Mouse (Mus musculus) limb, embryonic 15.5 days (tissue): ENCODE measurements around the gene Coq8b. TPM values are rescaled to one million over a fixed set of nuclear protein-coding genes. Genes with fewer than 3 reads are reported as not detected.
A peak's percentile ranks its signal among the peaks of the same experiment; 100 is the strongest.

ENCODE experiments used
- ATAC-seq: fragments of 200-750 bp; cut with Nextera tagmentation; 2 replicates; pipeline ENCODE4 v1.8.0; 2017; ENCODE audit warnings: low read depth, moderate TSS enrichment; ENCODE audit not compliant: insufficient number of reproducible peaks, low FRiP score, low TSS enrichment
- H3K27ac ChIP-seq: fragments of 300-500 bp; sonication (generic); 2 replicates; pipeline ENCODE4 v1.5.1; 2015; ENCODE audit warnings: moderate library complexity, mild to moderate bottlenecking, inconsistent platforms
- H3K27me3 ChIP-seq: fragments of 300-500 bp; sonication (generic); 2 replicates; pipeline ENCODE4 v1.6.1; 2015; ENCODE audit warnings: inconsistent platforms
- H3K36me3 ChIP-seq: fragments of 300-500 bp; sonication (generic); 2 replicates; pipeline ENCODE4 v1.6.1; 2015; ENCODE audit warnings: inconsistent platforms
- H3K4me1 ChIP-seq: fragments of 300-500 bp; sonication (generic); 2 replicates; pipeline ENCODE4 v1.6.1; 2015; ENCODE audit warnings: inconsistent platforms
- H3K4me2 ChIP-seq: fragments of 300-500 bp; sonication (generic); 2 replicates; pipeline ENCODE4 v1.6.1; 2015; ENCODE audit warnings: mild to moderate bottlenecking, inconsistent platforms
- H3K4me3 ChIP-seq: fragments of 300-500 bp; sonication (generic); 2 replicates; pipeline ENCODE4 v1.5.1; 2015; ENCODE audit warnings: mild to moderate bottlenecking, inconsistent platforms
- H3K9ac ChIP-seq: fragments of 300-500 bp; sonication (generic); 2 replicates; pipeline ENCODE4 v1.6.1; 2015; ENCODE audit warnings: inconsistent platforms
- H3K9me3 ChIP-seq: fragments of 300-500 bp; sonication (generic); 2 replicates; pipeline ENCODE4 v1.6.1; 2016; ENCODE audit warnings: inconsistent platforms
- WGBS: fragments of 180-500 bp; shearing (Covaris S2); methylation state at CpG from one replicate; pipeline ENCODE4 v1.1.7; 2015; 5-methylcytosine and 5-hydroxymethylcytosine counted together
- polyA plus RNA-seq: library from polyadenylated mRNA; unstranded; fragments of >200 nt; fragmentation: Nextera tagmentation; extraction: Ambion mirVana; gene quantifications from 2 replicates; pipeline ENCODE4 v1.2.1, GENCODE M21; 2015

Gene Coq8b
- polyA plus RNA-seq, 1 experiment from 2014 or later = 22.3 TPM

GRCm38 (mm10) chr7:27203730-27204449 lies 28.9 kb upstream of the Coq8b start:
- H3K27me3 ChIP-seq = no peaks in the 10 kb centered on the region
- no peak for ATAC-seq

DNA sequence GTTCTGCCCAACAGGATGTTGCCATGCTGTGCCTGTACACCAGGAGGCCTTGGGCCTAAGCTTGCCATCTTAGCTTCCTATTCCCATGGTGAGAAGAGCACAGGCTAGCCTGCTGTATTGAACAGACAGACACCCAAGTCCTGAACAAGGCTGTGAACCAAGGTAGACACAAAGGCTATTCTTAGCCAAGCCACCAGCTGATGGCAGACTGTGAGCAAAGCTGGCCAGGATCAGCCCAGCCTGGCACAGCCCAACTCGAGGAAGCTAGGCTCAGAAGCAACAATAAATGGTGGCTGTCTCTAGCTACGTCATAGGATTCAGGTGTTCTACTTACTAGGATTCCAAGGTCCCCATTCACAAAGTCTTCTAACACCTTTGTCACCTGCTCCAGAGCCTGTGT lies 20.2 kb upstream of the Coq8b start:
- H3K36me3 ChIP-seq = peaks cover 85% of the 10 kb centered on the region
- H3K4me3 ChIP-seq = no peak overlapping the region
- H3K9ac ChIP-seq = no peak overlapping the region
- ATAC-seq = no peak
- WGBS = 86% methylated on average over 2 of the region's 2 CpGs
- no peak overlapping the region for H3K4me2 ChIP-seq
- H3K27ac ChIP-seq = no peak overlapping the region
- H3K27me3 ChIP-seq = no peaks in the 10 kb centered on the region
- H3K9me3 ChIP-seq = no peaks in the 10 kb centered on the region
- no peaks in the 10 kb centered on the region for H3K4me1 ChIP-seq

More at GRCm38 (mm10) chr7:27203730-27204449, 28.9 kb upstream of the Coq8b start:
- H3K4me1 ChIP-seq = no peaks in the 10 kb centered on the region
- H3K36me3 ChIP-seq = peaks cover 57% of the 10 kb centered on the region
- H3K9me3 ChIP-seq = no peaks in the 10 kb centered on the region
- no peak overlapping the region for H3K4me3 ChIP-seq
- no peak overlapping the region for H3K9ac ChIP-seq
- no peak overlapping the region for H3K27ac ChIP-seq
- WGBS = 92% methylated on average over 8 of the region's 8 CpGs
- no peak overlapping the region for H3K4me2 ChIP-seq

GRCm38 (mm10) chr7:27218586-27218985 lies 14.2 kb upstream of the Coq8b start:
- peaks cover 60% of the 10 kb centered on the region for H3K36me3 ChIP-seq
- no peak overlapping the region for H3K4me3 ChIP-seq
- H3K9ac ChIP-seq = no peak overlapping the region
- 0 out of 2 replicates have a peak, but pooled peaks cover 5% of the 10 kb centered on the region for H3K4me1 ChIP-seq
- no peaks in the 10 kb centered on the region for H3K27me3 ChIP-seq
- 81% methylated on average over 7 of the region's 7 CpGs for WGBS
- no peak for ATAC-seq
- no peak overlapping the region for H3K27ac ChIP-seq
- H3K4me2 ChIP-seq = no peak overlapping the region
- H3K9me3 ChIP-seq = no peaks in the 10 kb centered on the region

DNA sequence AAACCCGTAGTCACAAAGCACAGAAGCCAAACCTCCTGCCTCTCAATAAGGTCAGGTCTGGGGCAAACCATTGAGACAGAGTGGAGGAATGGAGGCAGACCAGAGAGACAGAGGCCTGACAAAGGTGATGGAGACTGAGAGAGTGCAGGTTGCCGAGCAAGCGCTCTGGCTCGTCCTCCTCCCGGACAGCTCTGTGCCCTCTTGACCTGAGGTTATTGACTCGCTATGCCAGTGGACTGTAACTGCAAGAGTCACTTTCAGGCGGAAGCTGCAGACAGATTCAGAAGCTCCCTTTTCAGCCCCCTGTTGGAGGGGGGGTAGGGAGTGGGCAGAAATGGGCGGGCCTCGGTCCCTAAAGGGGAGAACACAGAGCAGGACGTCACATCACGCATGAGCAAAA lies 12.9 kb upstream of the Coq8b start:
- Histone ChIP-seq H3K4me2 (no peak overlapping the region), H3K4me1 (peaks cover 18% of the 10 kb centered on the region), H3K27me3 (no peaks in the 10 kb centered on the region), H3K36me3 (peaks cover 50% of the 10 kb centered on the region), H3K4me3 (no peak overlapping the region), H3K9ac (no peak overlapping the region), H3K27ac (no peak overlapping the region), H3K9me3 (no peaks in the 10 kb centered on the region)
- 76% methylated on average over 11 of the region's 11 CpGs for WGBS
- no peak for ATAC-seq

- Histone ChIP-seq H3K4me1 (peaks cover 38% of the 10 kb centered on the region), H3K4me3 (no peak overlapping the region), H3K4me2 (no peak overlapping the region), H3K27ac (no peak overlapping the region), H3K27me3 (no peaks in the 10 kb centered on the region), H3K36me3 (peaks cover 32% of the 10 kb centered on the region), H3K9me3 (no peaks in the 10 kb centered on the region), H3K9ac (no peak overlapping the region)
- ATAC-seq = no peak
- WGBS = 67% methylated on average over 6 of the region's 6 CpGs
Measured at GRCm38 (mm10) chr7:27221939-27222338, 10.9 kb upstream of the Coq8b start.

- no peak for ATAC-seq
- Histone ChIP-seq H3K4me3 (no peak overlapping the region), H3K36me3 (peaks cover 27% of the 10 kb centered on the region), H3K9me3 (no peaks in the 10 kb centered on the region), H3K4me1 (peaks cover 44% of the 10 kb centered on the region), H3K9ac (no peak overlapping the region), H3K27ac (no peak overlapping the region), H3K4me2 (no peak overlapping the region), H3K27me3 (no peaks in the 10 kb centered on the region)
- 69% methylated on average over 1 of the region's 1 CpGs for WGBS
Measured at GRCm38 (mm10) chr7:27222538-27222937, 10.3 kb upstream of the Coq8b start.

GRCm38 (mm10) chr7:27224877-27225575 lies 7.8 kb upstream of the Coq8b start:
- 52% methylated on average over 11 of the region's 11 CpGs for WGBS
- Histone ChIP-seq H3K4me2 (peak overlapping the region; percentile 62), H3K4me1 (peaks cover 49% of the 10 kb centered on the region), H3K36me3 (peaks cover 5% of the 10 kb centered on the region), H3K4me3 (peak overlapping the region; percentile 96), H3K27me3 (no peaks in the 10 kb centered on the region), H3K9me3 (no peaks in the 10 kb centered on the region), H3K9ac (peak overlapping the region; percentile 11; the same call in 1 of the 2 replicates), H3K27ac (peak overlapping the region; percentile 50)
- no peak for ATAC-seq

DNA sequence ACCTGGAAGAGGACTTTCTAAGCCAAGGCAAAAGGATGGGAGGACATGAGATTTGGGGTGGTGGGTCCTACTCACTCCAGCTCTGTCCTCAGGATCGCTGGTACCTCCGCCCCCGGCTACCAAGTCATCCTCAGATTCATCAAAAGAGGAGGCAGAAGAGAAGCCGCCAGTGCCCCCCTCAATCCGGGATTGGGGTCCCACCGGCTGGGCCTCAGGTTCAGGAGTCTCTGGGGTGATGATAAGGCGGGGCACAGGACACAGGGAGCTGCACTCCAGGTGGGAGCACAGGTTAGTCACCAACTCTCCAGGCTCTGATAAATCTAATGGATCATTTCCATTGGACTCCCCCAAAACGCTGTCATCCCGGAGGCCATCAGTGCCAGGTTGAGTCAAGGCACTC lies 5.5 kb upstream of the Coq8b start:
- no peaks in the 10 kb centered on the region for H3K9me3 ChIP-seq

GRCm38 (mm10) chr7:27227676-27228075 lies 5.1 kb upstream of the Coq8b start:
- Histone ChIP-seq H3K4me3 (peak overlapping the region; percentile 96), H3K9ac (peak overlapping the region; percentile 81), H3K4me2 (peak overlapping the region; percentile 62), H3K4me1 (peaks cover 60% of the 10 kb centered on the region), H3K27ac (peak overlapping the region; percentile 94; the same call in 1 of the 2 replicates), H3K9me3 (no peaks in the 10 kb centered on the region), H3K27me3 (no peaks in the 10 kb centered on the region), H3K36me3 (no peaks in the 10 kb centered on the region; the same call in 1 of the 2 replicates)
- ATAC-seq = no peak
- under 1% methylated on average over 10 of the region's 10 CpGs for WGBS

More for the DNA sequence above, 5.5 kb upstream of the Coq8b start:
- Histone ChIP-seq H3K4me1 (peaks cover 56% of the 10 kb centered on the region), H3K27ac (no peak overlapping the region), H3K4me2 (peak overlapping the region; percentile 62), H3K36me3 (no peaks in the 10 kb centered on the region; the same call in 1 of the 2 replicates), H3K4me3 (peak overlapping the region; percentile 96), H3K9ac (peak overlapping the region; percentile 81), H3K27me3 (no peaks in the 10 kb centered on the region)
- ATAC-seq = no peak
- WGBS = 30% methylated on average over 9 of the region's 9 CpGs

GRCm38 (mm10) chr7:27228281-27228821 lies 4.5 kb upstream of the Coq8b start, which contains the start of gene Itpkc:
Itpkc (minus strand) TSS chr7:27228661.
- H3K27ac ChIP-seq = peak within 1 kb of the TSS; percentile 94
- no peaks in the 10 kb centered on the region for H3K36me3 ChIP-seq
- no peaks in the 10 kb centered on the region for H3K9me3 ChIP-seq
- peak within 1 kb of the TSS; percentile 81 for H3K9ac ChIP-seq
- peak; percentile 82 for ATAC-seq
- peak within 1 kb of the TSS; percentile 96 for H3K4me3 ChIP-seq
- no peaks in the 10 kb centered on the region for H3K27me3 ChIP-seq
- WGBS = under 1% methylated on average over 49 of the region's 49 CpGs
- peak within 1 kb of the TSS; percentile 62 for H3K4me2 ChIP-seq
- H3K4me1 ChIP-seq = peaks cover 59% of the 10 kb centered on the region

GRCm38 (mm10) chr7:27228865-27229264 lies 4.0 kb upstream of the Coq8b start:
- H3K4me1 ChIP-seq = peaks cover 59% of the 10 kb centered on the region
- peak overlapping the region; percentile 62 for H3K4me2 ChIP-seq
- H3K9me3 ChIP-seq = no peaks in the 10 kb centered on the region
- 17% methylated on average over 6 of the region's 6 CpGs for WGBS
- peak overlapping the region; percentile 96 for H3K4me3 ChIP-seq
- peak overlapping the region; percentile 94 for H3K27ac ChIP-seq
- no peaks in the 10 kb centered on the region for H3K27me3 ChIP-seq
- ATAC-seq = no peak
- peak overlapping the region; percentile 63 for H3K9ac ChIP-seq
- no peaks in the 10 kb centered on the region for H3K36me3 ChIP-seq

GRCm38 (mm10) chr7:27230781-27231180 lies 2.0 kb upstream of the Coq8b start:
- WGBS = 75% methylated on average over 4 of the region's 4 CpGs
- no peak overlapping the region for H3K4me3 ChIP-seq
- H3K4me1 ChIP-seq = peaks cover 46% of the 10 kb centered on the region
- H3K4me2 ChIP-seq = no peak overlapping the region
- H3K27ac ChIP-seq = no peak overlapping the region
- H3K36me3 ChIP-seq = peaks cover 6% of the 10 kb centered on the region
- H3K9ac ChIP-seq = no peak overlapping the region
- no peaks in the 10 kb centered on the region for H3K27me3 ChIP-seq
- ATAC-seq = no peak
- H3K9me3 ChIP-seq = no peaks in the 10 kb centered on the region
